Mouse (Mus musculus): ENCODE data around the gene Mast4. TPM values are rescaled to one million over a fixed set of nuclear protein-coding genes. Genes with fewer than 3 reads are reported as not detected.

The Mast4 gene
- polyA plus RNA-seq, 1 experiment from 2014 or later = 21.1 TPM

DNA sequence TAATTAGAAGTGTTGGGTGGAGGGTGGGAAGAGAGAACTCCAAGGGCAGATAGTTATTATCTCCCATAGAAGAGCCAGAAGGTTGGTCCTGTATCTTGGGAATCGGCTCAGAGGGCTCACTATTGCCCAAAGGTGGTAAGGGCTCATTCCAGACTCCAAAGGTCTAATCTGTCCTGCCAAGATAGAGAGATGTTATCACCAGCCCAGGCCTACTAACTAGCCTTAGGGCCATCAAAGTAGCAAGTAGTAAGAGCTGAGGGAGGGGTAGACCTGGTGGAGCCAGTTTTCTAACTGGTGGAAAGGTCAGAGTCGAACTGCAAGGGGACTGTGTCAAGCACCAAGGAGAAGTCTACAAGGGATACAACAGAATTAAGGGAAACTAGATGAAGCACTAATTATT lies 470.2 kb downstream of the Mast4 start:
- no peak for ATAC-seq (ENCODE audit: low read depth)
- no peak overlapping the region for H3K27ac ChIP-seq (replicated peaks; ENCODE audit: low read depth, low read length)

DNA sequence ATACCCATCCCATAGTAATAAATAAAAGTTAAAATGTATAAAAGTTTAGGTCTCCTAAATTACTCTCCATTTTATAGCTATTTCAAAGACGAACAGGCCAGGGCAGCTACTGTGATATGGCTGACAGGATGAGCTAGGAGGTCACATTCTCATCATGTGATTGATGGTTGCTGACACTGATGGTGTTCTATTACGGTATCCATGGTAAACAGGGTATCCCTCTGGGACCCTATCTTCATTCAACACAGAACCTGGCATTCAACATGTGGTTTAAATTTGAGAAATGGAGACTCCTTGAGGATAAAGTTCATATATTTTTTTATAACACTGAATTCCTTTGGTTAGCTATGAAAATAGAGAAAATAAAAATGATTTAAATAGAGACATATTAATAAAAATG lies 471.3 kb downstream of the Mast4 start:
- Histone ChIP-seq H3K4me2 (ENCODE audit: low read depth, low read length) (no peak overlapping the region), H3K9me3 (ENCODE audit: control insufficient read depth, low read length) (peaks cover 2% of the 10 kb centered on the region; the same call in 1 of the 2 replicates), H3K4me3 (ENCODE audit: low read depth, low read length) (no peak overlapping the region), H3K36me3 (ENCODE audit: control insufficient read depth, insufficient read depth, low read length) (no peaks in the 10 kb centered on the region), H3K27ac (replicated peaks; ENCODE audit: low read depth, low read length) (no peak overlapping the region), H3K4me1 (ENCODE audit: control insufficient read depth, insufficient read depth, low read length) (peaks cover 23% of the 10 kb centered on the region), H3K9ac (ENCODE audit: low read depth, low read length) (no peak overlapping the region), H3K27me3 (replicated peaks; ENCODE audit: control insufficient read depth, insufficient read depth, low read length) (no peaks in the 10 kb centered on the region)
- no peak for ATAC-seq (ENCODE audit: low read depth)
- peak; percentile 51 for DNase-seq (ENCODE audit: low spot score)
- WGBS = 16% methylated on average over 2 of the region's 2 CpGs

More for the DNA sequence above, 470.2 kb downstream of the Mast4 start:
- no peaks in the 10 kb centered on the region for H3K36me3 ChIP-seq (ENCODE audit: control insufficient read depth, insufficient read depth, low read length)
- H3K4me3 ChIP-seq (ENCODE audit: low read depth, low read length) = no peak overlapping the region
- H3K9me3 ChIP-seq (ENCODE audit: control insufficient read depth, low read length) = peaks cover 11% of the 10 kb centered on the region
- no peak overlapping the region for H3K4me2 ChIP-seq (ENCODE audit: low read depth, low read length)
- no peak overlapping the region for H3K9ac ChIP-seq (ENCODE audit: low read depth, low read length)
- 63% methylated on average over 2 of the region's 2 CpGs for WGBS
- no peaks in the 10 kb centered on the region for H3K27me3 ChIP-seq (replicated peaks; ENCODE audit: control insufficient read depth, insufficient read depth, low read length)
- no peak for DNase-seq (ENCODE audit: low spot score)
- peaks cover 23% of the 10 kb centered on the region for H3K4me1 ChIP-seq (ENCODE audit: control insufficient read depth, insufficient read depth, low read length)

DNA sequence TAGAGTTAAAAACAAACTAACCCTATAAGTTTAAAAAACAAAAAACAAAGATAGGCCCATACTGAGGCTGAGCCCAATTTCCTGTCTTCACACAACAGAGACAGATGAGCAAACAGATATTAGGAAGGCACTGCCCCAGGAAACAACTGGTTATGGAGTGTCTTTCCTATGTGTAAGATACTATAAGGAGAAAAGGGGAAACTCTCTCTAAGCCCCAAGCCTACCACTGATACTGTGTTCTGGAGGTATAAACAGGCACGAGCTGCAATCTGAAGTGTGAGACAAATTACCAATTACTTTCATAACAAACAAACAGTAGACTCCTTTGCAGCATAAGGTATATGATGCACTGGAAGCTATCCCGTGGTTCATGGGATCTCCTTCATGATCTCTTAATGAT lies 471.9 kb downstream of the Mast4 start:
- ATAC-seq (ENCODE audit: low read depth) = no peak
- no peaks in the 10 kb centered on the region for H3K9me3 ChIP-seq (ENCODE audit: control insufficient read depth, low read length)
- no peak overlapping the region for H3K4me3 ChIP-seq (ENCODE audit: low read depth, low read length)
- H3K36me3 ChIP-seq (ENCODE audit: control insufficient read depth, insufficient read depth, low read length) = no peaks in the 10 kb centered on the region
- H3K4me2 ChIP-seq (ENCODE audit: low read depth, low read length) = no peak overlapping the region
- peaks cover 23% of the 10 kb centered on the region for H3K4me1 ChIP-seq (ENCODE audit: control insufficient read depth, insufficient read depth, low read length)
- no peaks in the 10 kb centered on the region for H3K27me3 ChIP-seq (replicated peaks; ENCODE audit: control insufficient read depth, insufficient read depth, low read length)
- H3K9ac ChIP-seq (ENCODE audit: low read depth, low read length) = no peak overlapping the region
- WGBS = 80% methylated on average over 2 of the region's 2 CpGs
- no peak overlapping the region for H3K27ac ChIP-seq (replicated peaks; ENCODE audit: low read depth, low read length)
- DNase-seq (ENCODE audit: low spot score) = no peak

DNA sequence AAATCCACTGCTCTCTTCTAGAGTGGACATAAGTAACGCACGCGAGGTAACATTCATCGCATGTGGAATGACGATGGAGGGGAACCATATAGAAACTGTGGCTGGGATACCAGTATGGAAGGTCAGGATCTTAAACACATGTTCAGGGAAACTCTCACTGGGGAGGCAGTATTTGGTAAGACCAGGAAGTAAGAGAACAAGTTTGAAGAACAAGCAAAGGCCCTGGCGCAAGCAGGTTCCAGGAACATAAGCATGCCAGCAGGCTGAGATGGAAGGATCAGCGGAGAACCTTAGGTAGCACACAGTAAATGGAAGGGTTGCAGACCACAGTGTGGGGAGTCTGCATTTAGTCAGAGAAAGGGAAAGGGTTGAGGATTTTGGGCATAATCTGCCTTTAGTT lies 473.6 kb downstream of the Mast4 start:
- peaks cover 19% of the 10 kb centered on the region for H3K4me1 ChIP-seq (ENCODE audit: control insufficient read depth, insufficient read depth, low read length)
- no peak for DNase-seq (ENCODE audit: low spot score)
- no peak for ATAC-seq (ENCODE audit: low read depth)
- no peak overlapping the region for H3K4me3 ChIP-seq (ENCODE audit: low read depth, low read length)
- H3K9ac ChIP-seq (ENCODE audit: low read depth, low read length) = no peak overlapping the region
- no peak overlapping the region for H3K4me2 ChIP-seq (ENCODE audit: low read depth, low read length)
- no peak overlapping the region for H3K27ac ChIP-seq (replicated peaks; ENCODE audit: low read depth, low read length)
- WGBS = 96% methylated on average over 7 of the region's 7 CpGs
- no peaks in the 10 kb centered on the region for H3K9me3 ChIP-seq (ENCODE audit: control insufficient read depth, low read length)
- H3K27me3 ChIP-seq (replicated peaks; ENCODE audit: control insufficient read depth, insufficient read depth, low read length) = no peaks in the 10 kb centered on the region
- H3K36me3 ChIP-seq (ENCODE audit: control insufficient read depth, insufficient read depth, low read length) = no peaks in the 10 kb centered on the region

DNA sequence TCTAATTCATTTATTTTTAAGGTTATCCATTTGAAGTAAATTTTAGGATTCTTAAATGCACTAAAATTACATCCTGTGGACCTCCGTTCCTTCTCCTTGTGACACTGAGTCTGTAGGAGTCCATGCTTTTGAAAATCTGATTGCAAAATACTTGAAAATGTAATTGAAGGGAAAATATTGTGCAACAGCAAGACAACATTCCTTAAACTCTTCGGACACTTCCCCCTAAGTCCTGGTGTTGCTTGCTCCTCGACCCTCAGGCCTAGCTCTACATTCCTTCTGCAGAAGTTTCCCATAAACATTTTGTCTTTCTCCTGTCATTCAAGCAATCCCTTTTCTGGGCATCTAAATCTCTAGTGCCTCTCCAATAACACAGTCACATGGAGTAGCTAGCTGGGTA lies 474.2 kb downstream of the Mast4 start:
- no peak for DNase-seq (ENCODE audit: low spot score)
- H3K4me1 ChIP-seq (ENCODE audit: control insufficient read depth, insufficient read depth, low read length) = peaks cover 16% of the 10 kb centered on the region
- no peaks in the 10 kb centered on the region for H3K36me3 ChIP-seq (ENCODE audit: control insufficient read depth, insufficient read depth, low read length)
- WGBS = 62% methylated on average over 3 of the region's 3 CpGs
- ATAC-seq (ENCODE audit: low read depth) = no peak
- H3K4me3 ChIP-seq (ENCODE audit: low read depth, low read length) = no peak overlapping the region
- H3K9me3 ChIP-seq (ENCODE audit: control insufficient read depth, low read length) = no peaks in the 10 kb centered on the region
- H3K4me2 ChIP-seq (ENCODE audit: low read depth, low read length) = no peak overlapping the region
- H3K27ac ChIP-seq (replicated peaks; ENCODE audit: low read depth, low read length) = no peak overlapping the region
- no peak overlapping the region for H3K9ac ChIP-seq (ENCODE audit: low read depth, low read length)
- H3K27me3 ChIP-seq (replicated peaks; ENCODE audit: control insufficient read depth, insufficient read depth, low read length) = no peaks in the 10 kb centered on the region

DNA sequence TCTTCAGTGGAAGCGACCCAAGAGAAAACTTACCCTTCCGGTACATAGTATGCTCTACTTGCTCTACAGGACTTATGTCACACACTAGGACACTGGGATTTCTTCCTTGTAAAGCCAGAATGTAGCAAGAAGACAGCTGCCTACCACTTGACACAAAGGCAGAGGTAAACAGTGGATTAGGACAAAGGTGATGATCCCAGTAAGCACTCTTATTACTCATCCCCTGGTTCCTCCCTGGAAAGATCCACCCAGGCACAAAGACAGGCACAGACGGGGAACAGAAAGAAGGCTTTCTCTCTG lies 476.8 kb downstream of the Mast4 start:
- no peak overlapping the region for H3K9ac ChIP-seq (ENCODE audit: low read depth, low read length)
- peaks cover 13% of the 10 kb centered on the region; the same call in 1 of the 2 replicates for H3K4me1 ChIP-seq (ENCODE audit: control insufficient read depth, insufficient read depth, low read length)
- WGBS = 87% methylated on average over 3 of the region's 3 CpGs
- no peaks in the 10 kb centered on the region for H3K9me3 ChIP-seq (ENCODE audit: control insufficient read depth, low read length)
- no peaks in the 10 kb centered on the region for H3K36me3 ChIP-seq (ENCODE audit: control insufficient read depth, insufficient read depth, low read length)
- H3K4me2 ChIP-seq (ENCODE audit: low read depth, low read length) = no peak overlapping the region
- DNase-seq (ENCODE audit: low spot score) (no peak), ATAC-seq (ENCODE audit: low read depth) (no peak)
- no peaks in the 10 kb centered on the region for H3K27me3 ChIP-seq (replicated peaks; ENCODE audit: control insufficient read depth, insufficient read depth, low read length)
- H3K4me3 ChIP-seq (ENCODE audit: low read depth, low read length) = no peak overlapping the region
- H3K27ac ChIP-seq (replicated peaks; ENCODE audit: low read depth, low read length) = no peak overlapping the region

DNA sequence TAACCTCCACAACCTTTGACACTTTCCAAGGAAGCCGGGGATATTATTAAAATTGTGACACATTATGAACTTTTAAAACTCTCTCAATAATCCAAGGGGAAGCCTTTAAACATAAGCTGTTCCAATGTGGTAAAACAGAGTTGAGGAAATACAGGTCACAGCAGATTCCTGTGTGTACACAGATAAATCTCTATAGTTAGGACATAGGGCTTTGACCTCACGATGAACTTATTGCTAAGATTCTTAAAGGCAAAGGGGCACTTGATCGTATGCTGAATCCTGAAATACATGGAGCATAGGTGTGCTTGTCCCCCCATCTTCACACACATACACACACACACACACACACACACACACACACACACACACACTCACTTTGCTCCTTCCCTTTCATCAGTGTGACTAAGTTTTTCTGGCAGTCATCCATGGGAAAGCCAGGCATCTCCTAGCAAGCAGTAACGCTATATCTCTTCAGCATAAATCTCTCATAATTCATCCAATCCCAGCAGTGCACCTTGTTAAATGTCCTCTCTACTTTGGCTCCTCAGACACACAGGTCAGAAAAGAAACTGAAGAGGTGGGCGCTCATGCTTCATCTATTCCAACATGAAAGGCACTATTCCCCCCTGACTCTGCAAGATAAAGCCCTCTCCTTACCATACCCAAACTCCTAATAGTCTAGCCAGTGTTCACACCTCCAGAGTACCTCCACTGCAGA lies 477.3 kb downstream of the Mast4 start:
- Histone ChIP-seq H3K27ac (replicated peaks; ENCODE audit: low read depth, low read length) (no peak overlapping the region), H3K9ac (ENCODE audit: low read depth, low read length) (no peak overlapping the region), H3K4me2 (ENCODE audit: low read depth, low read length) (no peak overlapping the region), H3K4me1 (ENCODE audit: control insufficient read depth, insufficient read depth, low read length) (peaks cover 13% of the 10 kb centered on the region; the same call in 1 of the 2 replicates), H3K27me3 (replicated peaks; ENCODE audit: control insufficient read depth, insufficient read depth, low read length) (no peaks in the 10 kb centered on the region), H3K36me3 (ENCODE audit: control insufficient read depth, insufficient read depth, low read length) (no peaks in the 10 kb centered on the region), H3K4me3 (ENCODE audit: low read depth, low read length) (no peak overlapping the region), H3K9me3 (ENCODE audit: control insufficient read depth, low read length) (no peaks in the 10 kb centered on the region)
- DNase-seq (ENCODE audit: low spot score) (no peak), ATAC-seq (ENCODE audit: low read depth) (no peak)
- WGBS = 81% methylated on average over 5 of the region's 5 CpGs

DNA sequence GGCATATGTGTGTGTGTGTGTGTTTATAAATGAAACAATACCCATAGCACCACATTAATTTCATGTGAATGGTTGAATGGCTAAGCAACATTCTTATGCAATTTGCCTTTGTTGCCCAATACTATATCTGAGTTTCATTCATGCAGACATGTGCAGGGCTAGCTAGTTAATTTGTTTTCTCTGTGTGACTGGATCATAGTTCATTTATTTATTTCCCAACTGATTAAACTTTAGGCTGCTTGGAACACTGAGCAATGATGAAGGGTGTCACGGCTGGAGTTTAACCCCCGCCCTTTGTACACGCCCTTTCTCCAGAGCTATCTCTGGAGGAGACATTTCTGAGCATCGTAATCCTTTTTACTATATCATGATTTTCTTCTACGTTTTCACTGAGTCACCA lies 481.4 kb downstream of the Mast4 start:
- Histone ChIP-seq H3K4me1 (ENCODE audit: control insufficient read depth, insufficient read depth, low read length) (0 out of 2 replicates have a peak, but pooled peaks cover 4% of the 10 kb centered on the region), H3K27me3 (replicated peaks; ENCODE audit: control insufficient read depth, insufficient read depth, low read length) (no peaks in the 10 kb centered on the region), H3K9me3 (ENCODE audit: control insufficient read depth, low read length) (no peaks in the 10 kb centered on the region), H3K4me3 (ENCODE audit: low read depth, low read length) (no peak overlapping the region), H3K27ac (replicated peaks; ENCODE audit: low read depth, low read length) (no peak overlapping the region), H3K4me2 (ENCODE audit: low read depth, low read length) (no peak overlapping the region), H3K36me3 (ENCODE audit: control insufficient read depth, insufficient read depth, low read length) (no peaks in the 10 kb centered on the region), H3K9ac (ENCODE audit: low read depth, low read length) (no peak overlapping the region)
- WGBS = 91% methylated on average over 5 of the region's 5 CpGs
- DNase-seq (ENCODE audit: low spot score) (no peak), ATAC-seq (ENCODE audit: low read depth) (no peak)

DNA sequence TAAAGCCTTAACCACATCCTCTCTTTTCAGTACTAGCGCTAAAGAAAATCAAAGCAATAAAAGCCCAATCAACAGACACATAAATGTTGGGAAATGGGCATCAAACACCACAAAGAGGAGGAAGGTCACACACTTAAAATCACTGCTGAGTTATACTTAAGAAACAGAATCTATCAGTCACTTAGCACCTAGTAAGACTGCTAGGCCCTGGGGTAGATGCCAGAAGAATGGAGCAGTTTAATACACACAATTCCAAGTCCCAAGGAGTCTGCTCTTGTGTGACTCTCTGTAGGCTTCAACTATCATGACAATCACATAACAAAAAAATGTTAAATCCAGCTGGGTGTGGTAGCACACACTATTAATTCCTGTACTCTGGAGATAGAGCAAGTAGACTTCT lies 483.0 kb downstream of the Mast4 start:
- no peaks in the 10 kb centered on the region for H3K36me3 ChIP-seq (ENCODE audit: control insufficient read depth, insufficient read depth, low read length)
- WGBS = 79% methylated on average over 1 of the region's 1 CpGs

More for the DNA sequence above, 483.0 kb downstream of the Mast4 start:
- ATAC-seq (ENCODE audit: low read depth) (no peak), DNase-seq (ENCODE audit: low spot score) (no peak)
- Histone ChIP-seq H3K9me3 (ENCODE audit: control insufficient read depth, low read length) (no peaks in the 10 kb centered on the region), H3K4me2 (ENCODE audit: low read depth, low read length) (no peak overlapping the region), H3K9ac (ENCODE audit: low read depth, low read length) (no peak overlapping the region), H3K27me3 (replicated peaks; ENCODE audit: control insufficient read depth, insufficient read depth, low read length) (no peaks in the 10 kb centered on the region), H3K4me3 (ENCODE audit: low read depth, low read length) (no peak overlapping the region), H3K4me1 (ENCODE audit: control insufficient read depth, insufficient read depth, low read length) (no peaks in the 10 kb centered on the region), H3K27ac (replicated peaks; ENCODE audit: low read depth, low read length) (no peak overlapping the region)
